8 mouse cellular contexts compared by ENCODE assay signal in genomic region chr3:79813814-79814490, GRCm38 (mm10). TPM values are rescaled to one million over a fixed set of nuclear protein-coding genes. Genes with fewer than 3 reads are reported as not detected.
DNase-seq lines count a peak whose midpoint lies in the region; ATAC-seq and TF ChIP-seq lines count a peak whose summit lies in the region.

No protein-coding gene starts in this region.

- H3K27ac ChIP-seq in CH12.LX (ENCODE audit: insufficient read depth, low read depth) = no peak overlapping the region
- no peak overlapping the region for H3K27ac ChIP-seq in lung, embryonic 14.5 days (ENCODE audit: low read depth)

- TF ChIP-seq CTCF in CH12.LX (conservative IDR thresholded peaks at IDR 0.05 in 1 of 2, IDR thresholded peaks at IDR 0.05 in 1 of 2; ENCODE audit: low read depth in 2 of 2, low read length in 2 of 2) = peak; percentile 51 to 78
- TF ChIP-seq CTCF in brain, embryonic 14.5 days (IDR thresholded peaks at IDR 0.05; ENCODE audit: borderline replicate concordance, extremely low read depth, insufficient read depth, insufficient read length) = peak; percentile 96
- peak; percentile 90 for TF ChIP-seq CTCF in lung, embryonic 14.5 days (IDR thresholded peaks at IDR 0.05; ENCODE audit: low read depth)

- H3K79me2 ChIP-seq in CH12.LX (replicated peaks; ENCODE audit: control insufficient read depth, extremely low read depth, insufficient read depth, poor library complexity, severe bottlenecking) = no peaks in the 10 kb centered on the region

- H3K4me3 ChIP-seq in CH12.LX (replicated peaks in 1 of 3; ENCODE audit: low read depth in 2 of 3, low read length in 2 of 3, poor library complexity in 1 of 3) = no peak overlapping the region
- H3K4me3 ChIP-seq in lung, embryonic 14.5 days (ENCODE audit: low read depth, low read length) = no peak overlapping the region

- dilution Hi-C loops in CH12.LX (cut with MboI; ENCODE audit: extremely low pct_ligation_motif_present, extremely low pct_unique_long_range_greater_than_20kb, low sequenced_read_pairs) = no loop called here

- peak; percentile 52; the same call in 1 of the 2 replicates for ATAC-seq in erythroid progenitor cell, adult 5-6 weeks (replicated peaks; ENCODE audit: low FRiP score, poor library complexity, severe bottlenecking)
- peak; percentile 78 for ATAC-seq in lung, embryonic 14.5 days (ENCODE audit: insufficient read depth)

- H3K36me3 ChIP-seq in CH12.LX (replicated peaks in 1 of 2; ENCODE audit: control insufficient read depth in 1 of 2, insufficient read depth in 1 of 2, low read length in 1 of 2) = no peaks in the 10 kb centered on the region
- H3K36me3 ChIP-seq in lung, embryonic 14.5 days (ENCODE audit: insufficient read depth) = no peaks in the 10 kb centered on the region

- peak; percentile 59 for DNase-seq in CH12.LX (ENCODE audit: extremely low read depth)
- peak; percentile 89 for DNase-seq in brain, embryonic 14.5 days (ENCODE audit: low read depth)
- DNase-seq in heart, postnatal 14 days = peak; percentile 74 to 80
- DNase-seq in layer of hippocampus, adult 18-20 months (ENCODE audit: low spot score in 2 of 2) = peak; percentile 80 to 93
- DNase-seq in lung, embryonic 14.5 days = peak; percentile 89
- peak; percentile 68 for DNase-seq in ovary, postnatal 36 days (ENCODE audit: low spot score)
- DNase-seq in thymus, postnatal 25 days = peak; percentile 66

- intact Hi-C loops in heart, postnatal 14 days (cut with DNase I) = loop anchor here (10.0 kb wide), 1 partner anchor 859 kb away; no protein-coding TSS in a partner anchor

- TF ChIP-seq EP300 in CH12.LX (IDR thresholded peaks at IDR 0.05; ENCODE audit: low read length) = no peak

- no peaks in the 10 kb centered on the region for H3K9me3 ChIP-seq in CH12.LX (replicated peaks; ENCODE audit: low read length)
- H3K9me3 ChIP-seq in lung, embryonic 14.5 days (ENCODE audit: low read depth, low read length) = no peaks in the 10 kb centered on the region

- peaks cover 0 to 2% of the 10 kb centered on the region in 2 experiments; a peak in 2 of 4 replicates for H3K4me1 ChIP-seq in CH12.LX (ENCODE audit: control insufficient read depth in 1 of 2, insufficient read depth in 2 of 2)
- no peaks in the 10 kb centered on the region for H3K4me1 ChIP-seq in lung, embryonic 14.5 days (ENCODE audit: insufficient read depth)

- no peak for TF ChIP-seq POLR2A in CH12.LX (IDR thresholded peaks at IDR 0.05; ENCODE audit: low read depth, low read length)
- no peak for TF ChIP-seq POLR2A in brain, embryonic 14.5 days (IDR thresholded peaks at IDR 0.05; ENCODE audit: borderline replicate concordance, extremely low read depth, insufficient read depth, insufficient read length, poor library complexity, severe bottlenecking)

- H3K4me2 ChIP-seq in CH12.LX (ENCODE audit: insufficient read depth, low read depth, poor library complexity, severe bottlenecking) = no peak overlapping the region
- H3K4me2 ChIP-seq in lung, embryonic 14.5 days = 0 out of 2 replicates have a peak overlapping the region, but pooled peaks have one; percentile 8

- no peaks in the 10 kb centered on the region for H3K27me3 ChIP-seq in CH12.LX (replicated peaks)
- H3K27me3 ChIP-seq in lung, embryonic 14.5 days (ENCODE audit: insufficient read depth, low read length) = no peaks in the 10 kb centered on the region

- H3K9ac ChIP-seq in CH12.LX (ENCODE audit: insufficient read depth, low read depth) = no peak overlapping the region
- no peak overlapping the region for H3K9ac ChIP-seq in lung, embryonic 14.5 days

- in situ Hi-C loops in CH12.LX (cut with MboI; ENCODE audit: low pct_ligation_motif_present, low pct_unique_long_range_greater_than_20kb, low sequenced_read_pairs) = loop anchor here (5.0 kb wide), 1 partner anchor 147 kb away; no protein-coding TSS in a partner anchor

- TF ChIP-seq RAD21 in CH12.LX (IDR thresholded peaks at IDR 0.05; ENCODE audit: low read depth, low read length) = peak; percentile 53

- WGBS in lung, embryonic 14.5 days = 27% methylated on average over 19 of the region's 19 CpGs

TF ChIP-seq in CH12.LX, 34 proteins besides CTCF, POLR2A, EP300 and RAD21:
- no peak for TF ChIP-seq USF2 (conservative IDR thresholded peaks at IDR 0.05; ENCODE audit: low read depth, low read length)
- peak; percentile 51 for TF ChIP-seq SMC3 (IDR thresholded peaks at IDR 0.05; ENCODE audit: low read depth, low read length)
TF ChIP-seq in CH12.LX: peak in this region for 1.

RNA-seq across cellular contexts. Expression of gene Tmem144, which starts 38.6 kb away (rescaled TPM):
- total RNA-seq in CH12.LX (2012; rRNA removed) (0.55 and 0.59 TPM in 2 replicates), CH12.LX (2014; rRNA removed) (1.00 and 2.0 TPM in 2 replicates)
- polyA plus RNA-seq in CH12.LX (2012; ENCODE audit: insufficient read length, low read depth) = 1.3 and 1.6 TPM in 2 replicates
- 0.44 and 0.60 TPM in 2 replicates for polyA plus RNA-seq in brain, embryonic 14.5 days (2012; rRNA removed)
- 1.1 TPM in 1 of 2 replicates, not detected in the other for total RNA-seq in erythroid progenitor cell, adult 5-6 weeks (2015; ENCODE audit: low replicate concordance)
- not detected in 2 replicates for total RNA-seq in erythroid progenitor cell, adult 5-6 weeks (2017; ENCODE audit: low replicate concordance)
- 1 to 10 TPM; 6.3 to 7.9 TPM for total RNA-seq in heart, postnatal 14 days (2021)
- 10 to 100 TPM; 20.7 to 21.8 TPM for total RNA-seq in layer of hippocampus, adult 18-20 months (2021)
- polyA plus RNA-seq in lung, embryonic 14.5 days (2014; fragmentation: Nextera tagmentation; extraction: Ambion mirVana) = 5.0 and 5.4 TPM in 2 replicates
